Mouse (Mus musculus) bone marrow, adult 2 months (tissue): Measurements from ENCODE around the gene Cdc42bpa. TPM values are rescaled to one million over a fixed set of nuclear protein-coding genes. Genes with fewer than 3 reads are reported as not detected.
"Not testable (repeated sequence)": the region's sequence is repeated elsewhere in the genome, so short reads cannot be mapped to it uniquely, and the experiment has no call there.

Experiments
- H3K27ac ChIP-seq: fragments of 200-500 bp; 2 replicates; pipeline ENCODE4 v1.5.1; 2012; ENCODE audit warnings: low read depth, mild to moderate bottlenecking, control low read depth, inconsistent platforms, low read length; ENCODE audit not compliant: control insufficient read depth, poor library complexity, insufficient read depth
- H3K4me1 ChIP-seq: fragments of 200-500 bp; 2 replicates; pipeline ENCODE4 v1.6.1; 2011; ENCODE audit warnings: low read length; ENCODE audit not compliant: control insufficient read depth, insufficient read depth
- H3K4me3 ChIP-seq: fragments of 200-500 bp; replicated peaks from 2 replicates; pipeline ENCODE3; 2011; ENCODE audit warnings: mild to moderate bottlenecking, low read depth, low read length, control low read depth; ENCODE audit not compliant: control insufficient read depth
- CTCF ChIP-seq: fragments of 200-500 bp; IDR thresholded peaks from 2 replicates; pipeline ENCODE4 v1.5.1; 2011; ENCODE audit warnings: low read length, control low read depth; ENCODE audit not compliant: control insufficient read depth, insufficient read depth
- POLR2A ChIP-seq: fragments of 200-500 bp; IDR thresholded peaks from 2 replicates; pipeline ENCODE4 v1.6.1; 2011; ENCODE audit warnings: low read depth, mild to moderate bottlenecking, control low read depth, low read length, borderline replicate concordance; ENCODE audit not compliant: control insufficient read depth
- WGBS: fragments of 180-500 bp; shearing (Covaris S2); methylation state at CpG from one replicate; pipeline ENCODE4 v1.1.7; 2018; 5-methylcytosine and 5-hydroxymethylcytosine counted together
- polyA plus RNA-seq: library from polyadenylated mRNA; stranded (reverse); fragments of >200 nt; gene quantifications from 2 replicates; pipeline ENCODE4 v1.2.4, GENCODE M21; 2011; ENCODE audit warnings: low replicate concordance; ENCODE audit not compliant: missing spikeins, insufficient read depth, insufficient read length

Gene Cdc42bpa
- polyA plus RNA-seq, 1 experiment, result 8.7 TPM

GRCm38 (mm10) chr1:179991660-179992235 lies 31.5 kb downstream of the Cdc42bpa start:
- no peak for TF ChIP-seq POLR2A
- TF ChIP-seq CTCF, result no peak
- WGBS, result 55% methylated on average over 6 of the region's 6 CpGs
- no peak overlapping the region for H3K4me3 ChIP-seq
- H3K27ac ChIP-seq, result no peak overlapping the region
- H3K4me1 ChIP-seq, result no peaks in the 10 kb centered on the region

GRCm38 (mm10) chr1:179992255-179992654 lies 32.0 kb downstream of the Cdc42bpa start:
- no peaks in the 10 kb centered on the region for H3K4me1 ChIP-seq
- WGBS, result 65% methylated on average over 1 of the region's 1 CpGs
- no peak overlapping the region for H3K27ac ChIP-seq
- no peak overlapping the region for H3K4me3 ChIP-seq
- TF ChIP-seq CTCF (no peak), POLR2A (no peak)

GRCm38 (mm10) chr1:180008057-180008456 lies 47.8 kb downstream of the Cdc42bpa start:
- TF ChIP-seq POLR2A, result no peak
- no peak for TF ChIP-seq CTCF
- Histone ChIP-seq H3K27ac (no peak overlapping the region), H3K4me3 (no peak overlapping the region), H3K4me1 (no peaks in the 10 kb centered on the region)

GRCm38 (mm10) chr1:180013479-180013878 lies 53.2 kb downstream of the Cdc42bpa start:
- H3K4me1 ChIP-seq, result no peaks in the 10 kb centered on the region
- no peak for TF ChIP-seq POLR2A
- TF ChIP-seq CTCF, result no peak
- 89% methylated on average over 4 of the region's 4 CpGs for WGBS
- no peak overlapping the region for H3K27ac ChIP-seq
- H3K4me3 ChIP-seq, result no peak overlapping the region

GRCm38 (mm10) chr1:180018218-180018617 lies 57.9 kb downstream of the Cdc42bpa start:
- no peak overlapping the region for H3K4me3 ChIP-seq
- H3K4me1 ChIP-seq, result no peaks in the 10 kb centered on the region
- 65% methylated on average over 2 of the region's 2 CpGs for WGBS
- no peak for TF ChIP-seq CTCF
- TF ChIP-seq POLR2A, result no peak
- no peak overlapping the region for H3K27ac ChIP-seq

- 71% methylated on average over 11 of the region's 11 CpGs for WGBS
- no peak overlapping the region for H3K4me3 ChIP-seq
- TF ChIP-seq CTCF, result no peak
- TF ChIP-seq POLR2A, result no peak
These were observed 61.4 kb downstream of the Cdc42bpa start for GRCm38 (mm10) chr1:180021463-180022296.

GRCm38 (mm10) chr1:180023512-180023911 lies 63.2 kb downstream of the Cdc42bpa start:
- WGBS, result 78% methylated on average over 5 of the region's 5 CpGs
- TF ChIP-seq POLR2A (no peak), CTCF (no peak)

More at GRCm38 (mm10) chr1:180021463-180022296, 61.4 kb downstream of the Cdc42bpa start:
- H3K27ac ChIP-seq, result no peak overlapping the region
- no peaks in the 10 kb centered on the region for H3K4me1 ChIP-seq

GRCm38 (mm10) chr1:180029863-180030262 lies 69.6 kb downstream of the Cdc42bpa start:
- H3K4me1 ChIP-seq, H3K4me3 ChIP-seq, H3K27ac ChIP-seq: not testable (repeated sequence)
- 86% methylated on average over 5 of the region's 5 CpGs for WGBS

More at GRCm38 (mm10) chr1:180023512-180023911, 63.2 kb downstream of the Cdc42bpa start:
- Histone ChIP-seq H3K4me1 (no peaks in the 10 kb centered on the region), H3K4me3 (no peak overlapping the region), H3K27ac (no peak overlapping the region)

- Histone ChIP-seq H3K4me1 (no peaks in the 10 kb centered on the region; the same call in 1 of the 2 replicates), H3K4me3 (no peak overlapping the region), H3K27ac (no peak overlapping the region)
- WGBS, result 79% methylated on average over 8 of the region's 8 CpGs
- TF ChIP-seq CTCF (no peak), POLR2A (no peak)
These were observed 70.5 kb downstream of the Cdc42bpa start for GRCm38 (mm10) chr1:180030631-180031365.
